Mouse (Mus musculus): ENCODE measurements around the gene P3h2. TPM values are rescaled to one million over a fixed set of nuclear protein-coding genes. Genes with fewer than 3 reads are reported as not detected.

P3h2 gene
- total RNA-seq, 2 experiments from 2014 or later = 9.8 to 23.0 TPM

GRCm38 (mm10) chr16:26075063-26075462 lies 30.5 kb downstream of the P3h2 start:
- DNase-seq (ENCODE audit: low spot score in 2 of 2) = no peak

- DNase-seq (ENCODE audit: low spot score in 2 of 2) = no peak
These were observed 35.2 kb downstream of the P3h2 start for GRCm38 (mm10) chr16:26070376-26070775.

DNA sequence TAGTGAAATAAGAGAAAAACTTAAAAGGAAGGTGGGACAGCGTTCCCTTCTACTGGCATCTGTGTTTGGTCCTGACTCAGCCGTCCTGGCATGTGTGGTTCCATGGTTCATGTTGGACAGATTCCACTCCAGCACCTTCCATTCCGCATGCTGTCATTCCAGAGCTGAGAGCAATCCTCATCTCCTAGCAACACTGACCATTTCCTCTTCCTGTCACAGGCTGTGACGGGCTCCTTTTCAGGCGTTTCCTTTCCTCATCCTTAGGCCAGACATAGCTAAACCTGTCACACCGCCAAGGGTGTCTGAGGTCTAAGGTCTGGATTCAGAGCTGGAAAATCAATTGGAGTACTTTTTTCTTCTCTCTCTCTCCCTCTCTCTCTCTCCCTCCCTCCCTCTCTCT lies 40.5 kb downstream of the P3h2 start:
- no peak for DNase-seq (ENCODE audit: low spot score in 2 of 2)

- no peak for DNase-seq (ENCODE audit: low spot score in 2 of 2)
These were observed 45.1 kb downstream of the P3h2 start for GRCm38 (mm10) chr16:26060239-26061085.

DNA sequence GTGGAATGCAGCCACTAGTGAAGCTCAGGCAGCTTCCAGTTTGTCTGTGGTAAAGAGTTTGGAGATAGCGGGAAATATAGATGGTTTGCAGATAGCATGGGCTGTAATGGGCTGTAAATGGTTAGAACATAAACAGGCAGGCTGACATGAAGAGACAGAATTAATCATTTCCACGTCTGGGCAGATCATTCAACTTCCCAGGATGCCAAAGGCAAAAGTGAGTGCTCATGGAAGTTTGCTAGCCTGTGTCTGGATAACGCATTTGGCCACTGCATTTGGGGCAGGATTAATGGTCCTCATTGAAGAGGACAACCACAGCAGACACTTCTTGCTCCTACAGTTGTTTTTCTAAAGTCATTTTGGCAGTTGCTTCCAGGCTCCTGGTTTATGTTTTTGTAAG lies 52.0 kb downstream of the P3h2 start:
- no peak for DNase-seq (ENCODE audit: low spot score in 2 of 2)

DNA sequence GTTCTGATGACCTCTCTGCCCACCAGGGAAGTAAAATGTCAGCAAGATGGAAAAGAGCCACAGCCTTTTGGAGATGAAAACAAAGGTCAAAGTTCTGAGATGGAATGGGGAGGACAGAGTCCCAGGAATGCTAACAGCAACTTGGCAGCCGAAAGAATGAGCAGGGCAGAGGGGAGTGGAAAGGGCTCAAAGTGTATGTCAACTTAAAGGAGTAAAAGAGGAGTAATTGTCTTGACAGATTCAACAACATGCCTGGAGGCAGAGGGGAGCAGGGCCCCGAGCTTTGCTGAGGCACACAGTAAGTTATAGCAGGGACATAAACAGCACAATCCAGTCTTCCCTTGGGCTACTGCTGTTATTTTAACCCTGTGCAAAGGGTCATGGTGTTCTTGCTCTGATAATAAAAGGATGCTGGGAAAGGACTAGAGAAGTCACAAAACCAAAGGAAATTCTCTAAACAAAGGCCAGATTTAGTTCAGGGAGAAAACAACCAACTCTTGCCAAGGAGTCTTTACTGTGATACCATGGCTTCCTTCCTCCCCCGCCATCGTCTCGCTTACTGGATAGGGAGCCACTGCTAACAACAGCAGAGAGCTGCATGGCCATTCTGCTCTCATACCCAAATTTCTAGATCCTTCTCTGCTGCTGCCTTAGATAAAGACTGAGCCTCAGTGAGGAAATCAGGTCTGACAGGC lies 56.0 kb downstream of the P3h2 start:
- DNase-seq (ENCODE audit: low spot score in 2 of 2) = no peak

DNA sequence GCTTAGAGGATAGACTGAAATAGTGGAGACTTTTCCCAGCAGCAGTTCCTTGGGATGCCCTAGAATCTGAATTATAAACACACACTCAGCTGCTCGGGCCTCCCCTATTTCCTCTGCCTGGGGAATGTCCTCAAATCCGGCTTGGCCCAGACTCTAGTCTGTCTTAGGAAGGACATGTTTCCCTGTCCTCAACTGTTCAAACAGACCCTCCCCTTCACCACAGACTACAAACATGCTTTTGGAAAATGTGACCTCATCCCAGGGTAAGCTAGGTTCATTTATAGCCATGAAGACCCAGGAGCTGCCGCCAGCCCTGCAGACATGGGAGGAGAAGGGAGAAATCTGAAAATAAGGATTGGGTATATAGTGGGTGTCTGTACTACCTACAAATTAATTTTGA lies 57.7 kb downstream of the P3h2 start:
- no peak for DNase-seq (ENCODE audit: low spot score in 2 of 2)

GRCm38 (mm10) chr16:26047396-26047795 lies 58.2 kb downstream of the P3h2 start:
- no peak for DNase-seq (ENCODE audit: low spot score in 2 of 2)

DNA sequence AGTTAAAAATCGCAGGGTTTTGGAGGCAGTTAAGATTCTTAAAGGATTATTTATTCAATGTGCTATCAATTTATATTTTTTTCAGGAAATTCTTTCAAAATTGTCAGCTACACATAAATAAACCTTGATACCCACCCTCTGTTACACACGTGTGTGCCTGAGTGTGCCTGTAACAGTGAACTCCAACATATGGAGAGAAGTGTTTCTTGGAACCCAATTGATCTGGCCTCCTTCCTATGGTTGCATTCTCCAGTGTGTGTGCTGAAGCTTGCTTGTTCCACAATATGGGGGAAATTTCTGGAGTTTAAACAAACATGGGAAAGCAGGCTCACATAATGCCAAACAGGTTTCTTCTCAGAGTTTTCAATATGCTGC lies 63.7 kb downstream of the P3h2 start:
- no peak for DNase-seq (ENCODE audit: low spot score in 2 of 2)

DNA sequence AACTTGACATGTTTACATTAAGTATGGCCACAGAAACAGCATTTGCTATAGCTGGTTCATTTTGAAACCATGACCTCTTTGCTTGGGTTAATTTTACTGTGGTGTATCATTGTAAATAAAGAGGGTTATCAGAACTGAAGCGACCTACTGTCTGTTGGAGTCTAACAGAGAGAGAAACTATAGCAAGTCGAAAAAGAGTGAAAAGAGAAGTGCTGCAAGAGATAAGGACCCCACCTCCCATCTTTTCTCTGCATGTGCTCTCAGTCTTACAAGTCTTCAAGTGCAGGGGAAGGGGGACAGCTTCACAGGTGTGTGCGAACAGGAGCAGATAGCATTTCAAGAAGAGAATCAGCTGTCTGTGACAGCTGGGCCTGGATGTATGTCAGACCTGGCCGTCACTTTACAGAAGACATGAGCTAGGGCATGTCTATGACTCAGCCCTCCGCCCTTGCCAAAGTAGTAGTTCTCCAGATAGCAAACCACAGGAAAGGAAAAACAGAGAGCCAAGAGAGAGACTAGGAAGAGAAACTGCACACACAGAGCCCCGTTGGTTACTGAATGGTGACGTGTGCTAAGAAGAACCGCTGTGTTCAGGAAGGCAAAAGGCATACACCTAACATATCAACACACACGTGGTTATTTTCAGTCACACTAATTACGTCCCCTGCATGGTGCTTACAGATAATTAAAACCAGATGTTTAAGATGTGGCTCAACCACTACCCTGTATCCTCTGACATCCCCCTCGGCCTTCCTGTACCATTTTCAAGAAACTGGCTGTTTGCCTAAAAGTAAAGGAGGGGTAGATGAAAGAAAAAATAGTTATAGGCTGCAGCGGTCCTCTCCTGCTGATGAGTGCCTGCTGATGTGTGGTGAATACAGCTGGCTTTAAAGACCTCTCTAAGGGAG lies 64.3 kb downstream of the P3h2 start:
- no peak for DNase-seq (ENCODE audit: low spot score in 2 of 2)

GRCm38 (mm10) chr16:26039320-26039719 lies 66.3 kb downstream of the P3h2 start:
- DNase-seq (ENCODE audit: low spot score in 2 of 2) = no peak

- no peak for DNase-seq (ENCODE audit: low spot score in 2 of 2)
These were observed 70.1 kb downstream of the P3h2 start for GRCm38 (mm10) chr16:26035525-26035924.

DNA sequence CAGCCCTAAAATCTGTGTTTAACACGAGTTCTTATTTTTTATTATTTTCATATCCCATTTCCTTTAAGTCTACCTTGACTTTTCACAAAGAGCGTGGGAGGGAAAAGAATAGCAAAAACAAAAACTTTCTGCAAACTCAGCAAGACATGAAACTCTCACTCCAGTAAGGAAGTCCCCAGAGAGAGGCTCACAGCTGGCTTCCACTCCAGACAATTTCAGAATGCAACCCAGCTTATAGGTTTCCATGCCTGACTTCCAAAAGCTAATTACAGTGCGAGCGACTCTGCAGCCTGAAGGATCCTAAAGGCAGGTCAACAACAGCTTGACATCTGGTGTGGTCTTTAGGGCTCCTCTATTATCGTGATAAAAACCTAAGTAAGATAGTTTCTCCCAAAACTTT lies 70.5 kb downstream of the P3h2 start:
- no peak for DNase-seq (ENCODE audit: low spot score in 2 of 2)

DNA sequence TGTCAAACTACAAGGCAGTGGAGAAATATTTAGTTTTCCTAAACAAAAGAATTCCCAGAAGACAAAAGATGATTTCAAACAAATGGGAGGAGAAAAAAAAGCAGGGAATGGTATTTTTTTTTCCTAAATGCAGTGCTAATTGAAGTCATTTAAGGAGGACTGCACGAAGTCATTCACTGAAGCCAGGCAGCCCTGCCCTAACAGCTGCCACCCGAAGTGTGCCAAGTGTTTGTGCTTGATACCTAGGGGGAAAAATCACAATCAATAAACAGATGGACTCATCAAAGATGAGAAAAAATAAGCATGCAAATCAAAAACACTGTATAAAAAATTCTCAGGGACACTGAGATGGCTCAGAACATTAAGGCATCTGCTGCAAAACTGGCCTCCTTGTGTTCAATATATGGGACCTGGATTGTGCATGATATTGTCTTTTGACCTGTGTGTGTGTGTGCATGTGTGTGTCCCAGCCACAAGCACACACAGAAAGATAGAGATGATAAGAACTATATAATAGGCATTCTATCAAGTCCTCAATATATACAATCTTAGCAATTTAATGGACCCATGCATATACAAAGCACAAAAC lies 76.1 kb downstream of the P3h2 start:
- DNase-seq (ENCODE audit: low spot score in 2 of 2) = no peak

GRCm38 (mm10) chr16:26026416-26026815 lies 79.2 kb downstream of the P3h2 start:
- DNase-seq (ENCODE audit: low spot score in 2 of 2) = no peak

DNA sequence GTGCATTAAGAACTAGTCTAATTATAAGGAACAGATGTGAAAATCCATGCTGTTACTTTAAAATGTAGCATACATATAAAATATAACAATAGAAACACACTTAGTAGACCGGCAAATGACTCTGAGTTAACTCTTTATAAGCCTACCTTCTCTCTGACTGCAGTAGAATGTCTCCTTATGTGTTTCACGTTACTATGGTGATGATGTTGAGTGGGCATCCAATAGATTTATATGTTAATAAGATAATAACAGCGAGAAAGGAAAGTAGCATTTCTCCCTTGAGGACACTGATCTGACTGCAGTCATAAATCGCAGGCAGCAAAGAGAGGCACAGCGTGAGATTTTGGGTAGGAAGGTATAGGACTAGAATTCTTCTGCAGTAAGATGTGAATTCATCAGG lies 81.0 kb downstream of the P3h2 start:
- no peak for DNase-seq (ENCODE audit: low spot score in 2 of 2)

- DNase-seq (ENCODE audit: low spot score in 2 of 2) = no peak
These were observed 82.2 kb downstream of the P3h2 start for GRCm38 (mm10) chr16:26023352-26023751.

- no peak for DNase-seq (ENCODE audit: low spot score in 2 of 2)
These were observed 83.8 kb downstream of the P3h2 start for GRCm38 (mm10) chr16:26021759-26022158.

- no peak for DNase-seq (ENCODE audit: low spot score in 2 of 2)
These were observed 99.8 kb downstream of the P3h2 start for GRCm38 (mm10) chr16:26005811-26006210.

DNA sequence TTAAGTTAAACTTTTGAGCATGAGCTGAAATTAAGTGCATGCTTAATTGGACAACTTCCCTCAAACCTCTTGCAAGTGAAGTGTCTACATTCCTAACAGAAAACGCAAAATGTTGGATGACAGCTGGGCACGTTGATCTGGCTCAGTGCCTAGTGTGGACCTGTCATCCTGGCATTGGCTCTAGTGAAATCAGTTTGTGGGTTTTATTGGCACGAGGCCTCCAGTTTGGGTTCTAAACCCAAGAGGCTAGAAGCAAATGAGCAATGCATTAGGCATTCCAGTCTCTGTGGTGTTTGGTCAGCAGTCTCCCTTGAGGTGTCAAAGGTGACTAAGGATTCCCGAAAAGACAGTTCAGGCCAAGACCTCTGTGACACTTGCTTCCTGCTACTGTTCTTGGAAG lies 102.3 kb downstream of the P3h2 start:
- DNase-seq (ENCODE audit: low spot score in 2 of 2) = no peak

DNA sequence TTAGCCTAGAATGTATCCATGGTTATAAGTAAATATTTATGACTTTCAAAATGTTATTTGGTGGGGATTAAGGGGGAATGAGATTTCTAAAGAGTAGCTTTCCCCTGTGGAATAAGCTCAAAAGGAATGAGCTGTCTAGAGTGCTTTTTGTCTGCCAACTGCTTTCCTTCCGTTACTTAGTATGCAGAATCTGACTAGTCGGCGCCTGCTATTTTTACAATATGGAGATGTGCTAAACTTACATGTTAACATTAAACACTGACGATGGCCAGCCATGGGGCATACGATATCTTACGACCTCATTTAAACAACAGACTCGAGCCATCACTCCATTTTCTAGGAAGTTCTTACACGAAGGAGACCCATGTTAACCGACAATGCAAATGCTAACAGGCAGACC lies 102.7 kb downstream of the P3h2 start:
- DNase-seq (ENCODE audit: low spot score in 2 of 2) = no peak
